Mouse (Mus musculus): Measurements from ENCODE around the gene 2010111I01Rik.

DNA sequence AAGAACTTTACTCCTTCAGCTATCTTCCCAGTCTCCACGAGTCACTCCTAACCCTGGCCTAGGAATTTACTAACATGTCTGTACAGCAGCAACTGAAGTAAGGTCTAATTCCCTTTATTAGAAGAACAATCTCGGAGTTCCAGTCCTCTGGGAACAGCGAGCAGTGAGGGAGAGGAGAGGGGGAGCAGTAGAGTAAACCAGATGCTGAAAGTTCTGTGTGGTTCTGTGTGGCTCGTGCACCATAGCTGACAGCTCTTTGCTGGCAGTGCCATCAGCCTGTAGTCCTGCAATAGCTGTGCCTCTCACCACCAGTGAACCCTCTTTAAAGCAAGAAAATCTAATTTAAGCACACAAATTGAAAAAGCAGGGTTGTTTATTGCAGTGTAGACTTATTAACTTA lies 324.5 kb downstream of the 2010111I01Rik start:
- TF ChIP-seq CTCF (IDR thresholded peaks at IDR 0.05; ENCODE audit: extremely low read depth, insufficient read depth, low read length), result no peak
- no peak for TF ChIP-seq POLR2A (IDR thresholded peaks at IDR 0.05; ENCODE audit: extremely low read depth, insufficient read depth, low read length)
